In genomic region chr17:29172062-29172461, GRCm38 (mm10) we compare ENCODE assay signal across 9 mouse cellular contexts. TPM values are rescaled to one million over a fixed set of nuclear protein-coding genes. Genes with fewer than 3 reads are reported as not detected.
A peak's percentile ranks its signal among the peaks of the same experiment; 100 is the strongest.
DNase-seq lines count a peak whose midpoint lies in the region; ATAC-seq and TF ChIP-seq lines count a peak whose summit lies in the region.
"Had no signal": no experiment of that assay in that cellular context is flagged by ENCODE, and none has a peak within 500 bp of the region (broad histone marks: within the 10 kb centered on the region; RNA-seq: fewer than 3 reads in every experiment).

No protein-coding gene starts in this region.

- ATAC-seq in liver, embryonic 16.5 days (ENCODE audit: low read depth), result no peak

- DNase-seq in B cell, adult 2 months, result peak; percentile 83 to 85
- DNase-seq in ES-E14 (ENCODE audit: low read depth, low spot score), result no peak
- peak; percentile 62 for DNase-seq in spleen, adult 12 weeks (ENCODE audit: low spot score)
- DNase-seq in cerebellum, postnatal 36 days, result no peak
- DNase-seq in cerebellum, postnatal 14 days, result no peak
- no peak for DNase-seq in left cerebral cortex, postnatal 14 days (ENCODE audit: low spot score in 2 of 2)
- DNase-seq: right cerebral cortex, adult 18-20 months had no signal

- peak overlapping the region; percentile 42; the same call in 1 of the 2 replicates for H3K27ac ChIP-seq in ES-E14 (ENCODE audit: insufficient read depth, low read depth, low read length, poor library complexity, severe bottlenecking)
- H3K27ac ChIP-seq in liver, embryonic 16.5 days (ENCODE audit: low read length), result 0 out of 2 replicates have a peak overlapping the region, but pooled peaks have one; percentile 7
- H3K27ac ChIP-seq: embryonic facial prominence, embryonic 13.5 days had no signal

- no peak overlapping the region; the same call in 1 of the 2 replicates for H3K9ac ChIP-seq in ES-E14 (ENCODE audit: insufficient read depth, low read depth, low read length, poor library complexity, severe bottlenecking)
- H3K9ac ChIP-seq in liver, embryonic 16.5 days (ENCODE audit: low read depth, low read length), result no peak overlapping the region

- peaks cover 4 to 15% of the 10 kb centered on the region in 2 experiments; a peak in 1 of 4 replicates for H3K4me1 ChIP-seq in ES-E14 (ENCODE audit: control insufficient read depth in 2 of 2, insufficient read depth in 2 of 2, low read length in 2 of 2, poor library complexity in 1 of 2)
- peaks cover 4% of the 10 kb centered on the region for H3K4me1 ChIP-seq in liver, embryonic 16.5 days (ENCODE audit: control insufficient read depth, low read depth, low read length)

- no peaks in the 10 kb centered on the region for H3K27me3 ChIP-seq in liver, embryonic 16.5 days (ENCODE audit: control insufficient read depth, insufficient read depth, low read depth, low read length)
- H3K27me3 ChIP-seq: embryonic facial prominence, embryonic 13.5 days had no signal

- H3K36me3 ChIP-seq in ES-E14 (ENCODE audit: control insufficient read depth, insufficient read depth, low read length, poor library complexity, severe bottlenecking), result no peaks in the 10 kb centered on the region
- no peaks in the 10 kb centered on the region for H3K36me3 ChIP-seq in liver, embryonic 16.5 days (ENCODE audit: control insufficient read depth, insufficient read depth)
- H3K36me3 ChIP-seq: embryonic facial prominence, embryonic 13.5 days had no signal

- intact Hi-C loops in left cerebral cortex, postnatal 14 days (cut with DNase I), result loop anchor here (5.0 kb wide), 2 partner anchors 75 to 185 kb away; no protein-coding TSS in a partner anchor

- no peak overlapping the region for H3K4me2 ChIP-seq in liver, embryonic 16.5 days (ENCODE audit: low read depth, low read length)
- H3K4me2 ChIP-seq: embryonic facial prominence, embryonic 13.5 days had no signal

- 11% methylated on average over 10 of the region's 10 CpGs for WGBS in liver, embryonic 16.5 days (ENCODE audit: insufficient replicate concordance)

- peak overlapping the region in 1 of 2 experiments; percentile 12; a peak in 1 of 4 replicates for H3K4me3 ChIP-seq in ES-E14 (ENCODE audit: insufficient read depth in 1 of 2, low read depth in 1 of 2, low read length in 2 of 2, poor library complexity in 1 of 2, severe bottlenecking in 1 of 2)
- H3K4me3 ChIP-seq in liver, embryonic 16.5 days (ENCODE audit: low read depth, low read length), result no peak overlapping the region
- H3K4me3 ChIP-seq: embryonic facial prominence, embryonic 13.5 days had no signal

- in situ Hi-C loops in ES-E14 (cut with MboI; ENCODE audit: low sequenced_read_pairs in 2 of 2, unreplicated experiment in 2 of 2), result no loop called here

- H3K9me3 ChIP-seq in ES-E14 (ENCODE audit: control insufficient read depth, insufficient read depth, low read depth, low read length), result no peaks in the 10 kb centered on the region
- H3K9me3 ChIP-seq in liver, embryonic 16.5 days (replicated peaks; ENCODE audit: control insufficient read depth, low read length), result no peaks in the 10 kb centered on the region
- H3K9me3 ChIP-seq: embryonic facial prominence, embryonic 13.5 days had no signal

TF ChIP-seq in ES-E14, 5 proteins besides CTCF, POLR2A, EP300 and RAD21:
- TF ChIP-seq ZNF384 (IDR thresholded peaks at IDR 0.05; ENCODE audit: low read depth, low read length) (no peak), CHD2 (IDR thresholded peaks at IDR 0.05; ENCODE audit: low read depth, low read length) (no peak), HCFC1 (IDR thresholded peaks at IDR 0.05; ENCODE audit: borderline replicate concordance, insufficient read depth, low read length) (no peak), ZC3H11A (IDR thresholded peaks at IDR 0.05; ENCODE audit: borderline replicate concordance, low read depth, low read length) (no peak), MAFK (IDR thresholded peaks at IDR 0.05; ENCODE audit: insufficient read depth, low read depth, low read length) (no peak)

RNA-seq across cellular contexts. Expression of gene Rab44, which starts 58.1 kb away (rescaled TPM):
- total RNA-seq in ES-E14 (2012; rRNA removed), result 0.31 and 0.85 TPM in 2 replicates
- 9.9 and 10.9 TPM in 2 replicates for polyA plus RNA-seq in liver, embryonic 16.5 days (2015; fragmentation: Nextera tagmentation; extraction: Ambion mirVana)
- not detected for total RNA-seq in left cerebral cortex, postnatal 14 days (2021)

Comparison
In these comparisons a context has a peak if more than half of its experiments do, and no peak if none do; other contexts are left out.
1. DNase-seq: peak in B cell, adult 2 months (2 of 2) and spleen, adult 12 weeks (single experiment); none in ES-E14 (single experiment), cerebellum, postnatal 36 days (0 of 2), cerebellum, postnatal 14 days (0 of 2) and left cerebral cortex, postnatal 14 days (0 of 2).